Mouse (Mus musculus) erythroblast, embryonic 14.5 days (primary cell): Measurements from ENCODE around the gene Eif4b.

Source experiments
- GATA1 ChIP-seq: IDR thresholded peaks from 2 replicates; pipeline ENCODE4 v1.6.1; 2012; ENCODE audit warnings: low read length, inconsistent platforms, mixed read lengths
- TAL1 ChIP-seq: IDR thresholded peaks from 3 replicates; pipeline ENCODE4 v1.6.1; 2012; ENCODE audit warnings: low read length, inconsistent platforms, mixed read lengths

GRCm38 (mm10) chr15:102119121-102119830, 45.7 kb downstream of the Eif4b start:
- TF ChIP-seq TAL1 (no peak), GATA1 (no peak)
